Mouse (Mus musculus) liver, adult 2 months (tissue): ENCODE measurements around the gene Lcp2.

Source experiments
- CTCF ChIP-seq: fragments of 200-500 bp; IDR thresholded peaks from 2 replicates; pipeline ENCODE4 v1.5.1; 2011; ENCODE audit warnings: low read depth, low read length, control low read depth
- POLR2A ChIP-seq: fragments of 200-500 bp; IDR thresholded peaks from 2 replicates; pipeline ENCODE4 v1.6.1; 2011; ENCODE audit warnings: low read length, control low read depth; ENCODE audit not compliant: insufficient read depth; ENCODE audit errors: extremely low read depth

DNA sequence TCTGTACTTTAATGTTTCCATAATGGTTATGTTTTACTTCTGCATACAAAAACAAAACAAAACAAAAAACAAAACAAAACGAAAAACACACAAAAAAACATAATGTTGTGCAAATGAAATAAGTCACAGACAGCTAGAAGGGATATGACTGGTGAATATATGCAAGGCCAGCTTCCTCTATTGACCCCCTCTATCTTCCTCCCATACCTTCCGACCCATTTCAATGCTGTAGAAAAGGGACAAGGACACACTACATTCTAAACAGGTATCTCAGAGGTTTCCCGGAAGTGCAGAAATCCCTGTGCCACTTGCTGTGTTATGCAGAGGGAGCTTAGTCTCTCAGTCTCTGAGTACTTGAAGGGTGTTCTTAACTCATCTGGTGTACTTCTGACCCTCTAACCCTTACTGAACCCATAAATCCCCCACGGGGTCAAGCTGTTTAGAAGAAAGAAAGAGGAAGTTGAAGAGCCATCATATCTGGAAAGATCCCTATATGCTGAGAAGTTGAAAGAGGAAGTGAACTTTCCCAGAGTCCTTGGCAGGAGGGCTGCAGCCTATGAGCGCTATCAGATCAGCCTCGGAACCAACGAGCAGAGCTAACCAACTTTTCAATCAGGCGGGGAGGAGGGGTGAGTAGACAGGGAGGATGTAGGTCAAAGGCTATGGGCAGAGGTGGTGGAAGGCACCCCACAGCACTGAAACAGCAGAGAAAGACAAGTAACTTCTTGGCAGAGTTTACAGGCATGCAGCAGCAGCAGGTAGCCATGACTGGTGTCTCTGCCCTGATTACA, 15.5 kb upstream of the Lcp2 start:
- TF ChIP-seq CTCF, result no peak
- TF ChIP-seq POLR2A, result no peak
